Mouse (Mus musculus) liver, postnatal 0 days (tissue): Measurements from ENCODE around the gene Ankrd55.

Experiments
- CTCF ChIP-seq: sonication (generic); IDR thresholded peaks from 2 replicates; pipeline ENCODE4 v1.5.1; 2016; ENCODE audit warnings: antibody characterized with exemption, low read depth
- EP300 ChIP-seq: IDR thresholded peaks from 2 replicates; pipeline ENCODE4 v1.6.1; 2016; ENCODE audit warnings: antibody characterized with exemption, low read depth, mild to moderate bottlenecking

DNA sequence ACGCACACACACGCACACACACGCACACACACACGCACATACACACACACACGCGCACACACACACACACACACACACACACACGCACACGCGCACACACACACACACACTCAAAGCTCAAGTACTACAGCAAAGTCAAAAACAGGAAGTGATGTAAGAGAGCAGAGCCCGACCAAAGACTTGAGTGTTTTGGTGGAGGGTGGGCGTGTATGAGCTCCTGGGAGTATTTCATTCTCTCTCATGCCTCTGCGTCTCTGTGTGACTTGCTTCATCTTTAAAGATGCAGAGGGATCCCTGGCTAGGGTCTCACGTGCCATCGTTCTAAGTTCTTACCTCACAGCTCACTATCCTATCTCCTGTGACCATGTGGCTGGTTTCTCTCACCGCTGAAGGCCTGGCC is 139.3 kb downstream of the Ankrd55 start:
- TF ChIP-seq CTCF (no peak), EP300 (no peak)
